Mouse (Mus musculus) erythroblast, embryonic 14.5 days (primary cell): ENCODE results near the gene Nfix. TPM values are rescaled to one million over a fixed set of nuclear protein-coding genes. Genes with fewer than 3 reads are reported as not detected.

Experiments used
- H3K27me3 ChIP-seq: 2 replicates; pipeline ENCODE4 v1.6.1; 2012; ENCODE audit warnings: inconsistent platforms; ENCODE audit not compliant: control insufficient read depth
- H3K36me3 ChIP-seq: 2 replicates; pipeline ENCODE4 v1.6.1; 2012; ENCODE audit warnings: mild to moderate bottlenecking, inconsistent platforms; ENCODE audit not compliant: control insufficient read depth
- H3K4me1 ChIP-seq: 2 replicates; pipeline ENCODE4 v1.6.1; 2012; ENCODE audit warnings: inconsistent platforms; ENCODE audit not compliant: control insufficient read depth
- H3K4me3 ChIP-seq: replicated peaks from 2 replicates; pipeline ENCODE3; 2012; ENCODE audit warnings: moderate library complexity, mild to moderate bottlenecking, inconsistent platforms
- H3K9me3 ChIP-seq: 2 replicates; pipeline ENCODE4 v1.6.1; 2012; ENCODE audit warnings: low read length, inconsistent platforms, mixed read lengths; ENCODE audit not compliant: control insufficient read depth
- GATA1 ChIP-seq: IDR thresholded peaks from 2 replicates; pipeline ENCODE4 v1.6.1; 2012; ENCODE audit warnings: low read length, inconsistent platforms, mixed read lengths
- TAL1 ChIP-seq: IDR thresholded peaks from 3 replicates; pipeline ENCODE4 v1.6.1; 2012; ENCODE audit warnings: low read length, inconsistent platforms, mixed read lengths
- polyA plus RNA-seq: library from polyadenylated mRNA; stranded (reverse); fragments of >175 nt; gene quantifications from 2 replicates; pipeline ENCODE4 v1.2.3, GENCODE M21; 2012

The Nfix gene
- polyA plus RNA-seq, 1 experiment, result 1.9 TPM

DNA sequence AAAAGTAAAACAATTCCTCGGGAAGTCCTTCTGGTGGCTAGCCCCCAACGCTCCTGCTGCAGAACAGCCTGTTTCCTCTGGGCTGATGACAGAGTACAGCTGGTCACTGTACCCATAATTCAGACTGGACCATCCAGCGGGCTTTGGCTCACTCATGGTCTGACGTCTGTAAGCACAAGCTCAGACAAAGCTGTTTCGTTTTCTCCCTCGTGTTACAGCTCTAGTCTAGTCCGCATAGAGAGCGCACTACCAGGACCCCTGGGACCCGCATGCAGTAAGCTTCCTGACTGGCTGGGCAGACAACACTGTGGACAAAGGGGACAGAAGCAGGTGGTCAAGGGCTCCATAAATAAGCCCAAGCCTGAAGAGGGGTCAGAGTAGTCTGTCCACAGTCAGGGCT lies 33.7 kb downstream of the Nfix start:
- Histone ChIP-seq H3K9me3 (no peaks in the 10 kb centered on the region), H3K36me3 (no peaks in the 10 kb centered on the region; the same call in 1 of the 2 replicates), H3K4me1 (no peaks in the 10 kb centered on the region), H3K4me3 (no peak overlapping the region), H3K27me3 (peaks cover 13% of the 10 kb centered on the region)
- TF ChIP-seq TAL1, result no peak
- no peak for TF ChIP-seq GATA1

DNA sequence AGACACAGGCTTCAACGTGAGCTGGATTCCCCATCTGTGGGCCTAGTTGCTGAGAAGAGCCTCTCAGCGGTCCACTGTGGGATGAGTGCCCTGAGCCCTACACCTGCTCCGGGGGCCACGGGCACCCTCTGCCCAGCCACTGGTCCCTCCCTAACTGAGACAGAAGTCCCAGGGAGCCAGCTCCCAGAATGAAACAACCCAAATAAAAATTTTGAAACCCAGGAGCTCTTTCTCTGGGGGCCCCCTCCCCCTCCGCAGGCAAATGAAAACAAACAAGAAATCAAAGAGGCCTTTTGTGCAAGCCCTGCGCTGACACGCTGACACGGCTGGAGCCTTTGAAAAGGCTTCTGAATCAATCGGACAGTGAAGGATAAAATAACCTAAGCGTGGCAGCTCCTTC lies 34.5 kb downstream of the Nfix start:
- no peak overlapping the region for H3K4me3 ChIP-seq
- H3K4me1 ChIP-seq, result no peaks in the 10 kb centered on the region
- H3K27me3 ChIP-seq, result peaks cover 5% of the 10 kb centered on the region
- H3K36me3 ChIP-seq, result no peaks in the 10 kb centered on the region; the same call in 1 of the 2 replicates
- H3K9me3 ChIP-seq, result no peaks in the 10 kb centered on the region
- TF ChIP-seq GATA1 (no peak), TAL1 (no peak)

DNA sequence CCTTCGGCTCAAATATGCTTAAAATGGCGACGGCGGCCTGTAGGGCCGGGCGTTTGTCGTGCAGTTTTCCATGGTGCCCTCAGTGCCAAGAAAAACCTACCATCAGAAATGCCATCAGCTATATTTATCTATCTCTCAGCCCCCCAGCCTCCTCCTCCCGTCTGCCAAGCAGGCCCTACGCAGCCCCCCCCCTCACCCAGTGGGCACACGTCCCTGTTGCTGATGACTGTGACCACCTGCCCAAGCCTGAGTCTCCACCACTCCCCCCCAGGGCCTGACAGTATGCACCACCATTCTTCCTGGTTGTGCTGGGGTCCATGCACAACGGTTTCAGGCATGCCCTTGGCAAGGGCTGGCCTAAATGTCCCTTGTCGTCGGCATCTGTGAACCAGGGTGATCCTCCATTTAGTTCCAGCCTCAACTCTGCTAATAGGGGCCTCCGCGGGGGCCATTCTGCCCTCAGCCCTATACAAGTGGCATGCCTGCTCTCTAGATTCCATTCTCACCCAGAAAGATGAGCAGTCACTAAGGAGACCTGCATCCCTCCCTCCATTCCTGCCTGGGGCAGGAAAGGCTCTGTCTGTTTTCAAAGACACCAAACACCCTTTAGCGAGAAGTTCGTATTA lies 35.2 kb downstream of the Nfix start:
- no peak for TF ChIP-seq TAL1
- TF ChIP-seq GATA1, result no peak
- Histone ChIP-seq H3K36me3 (no peaks in the 10 kb centered on the region; the same call in 1 of the 2 replicates), H3K4me3 (no peak overlapping the region), H3K27me3 (peaks cover 5% of the 10 kb centered on the region), H3K4me1 (no peaks in the 10 kb centered on the region), H3K9me3 (no peaks in the 10 kb centered on the region)

DNA sequence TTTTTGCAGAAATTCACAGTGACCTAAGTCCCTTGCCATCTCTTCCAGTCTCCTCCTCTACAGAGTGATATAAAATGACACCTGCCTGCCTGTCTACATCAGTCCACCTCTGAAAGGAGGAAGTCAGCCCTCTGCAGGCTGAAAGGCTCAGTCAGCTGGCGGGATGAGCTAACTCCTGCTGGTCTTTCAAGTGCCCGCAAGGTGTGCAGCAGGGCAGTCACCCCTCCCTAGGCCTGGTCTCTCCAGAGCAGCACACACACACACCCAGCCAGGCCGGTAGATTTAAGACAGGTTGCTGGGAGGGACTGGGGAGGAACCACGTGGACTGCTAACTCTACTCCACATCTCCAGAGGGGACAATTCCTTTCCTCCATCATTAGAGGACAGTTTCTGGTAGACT lies 36.0 kb downstream of the Nfix start:
- H3K4me1 ChIP-seq, result peaks cover 2% of the 10 kb centered on the region; the same call in 1 of the 2 replicates
- TF ChIP-seq GATA1, result no peak
- no peak for TF ChIP-seq TAL1
- H3K36me3 ChIP-seq, result no peaks in the 10 kb centered on the region; the same call in 1 of the 2 replicates
- no peaks in the 10 kb centered on the region for H3K9me3 ChIP-seq
- no peak overlapping the region for H3K4me3 ChIP-seq
- H3K27me3 ChIP-seq, result peaks cover 3% of the 10 kb centered on the region; the same call in 1 of the 2 replicates

DNA sequence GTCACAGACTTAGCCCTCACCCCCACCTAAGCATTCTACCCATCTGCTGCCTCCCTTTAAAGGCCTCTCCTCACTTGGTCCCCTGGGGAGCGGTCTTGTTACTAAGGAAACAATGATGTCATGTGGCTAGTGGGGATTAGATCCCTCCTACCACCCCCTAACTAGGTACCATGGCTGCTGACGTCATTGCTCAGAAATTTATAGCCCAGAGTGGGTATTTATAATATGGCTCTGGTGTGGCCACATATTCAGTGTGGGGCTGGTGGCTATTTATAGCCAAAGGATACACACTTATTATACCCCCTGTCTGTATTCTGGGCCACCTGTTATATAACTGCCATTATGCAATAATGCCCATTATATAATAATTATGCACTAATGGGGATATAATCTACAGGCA lies 39.2 kb downstream of the Nfix start:
- H3K4me3 ChIP-seq, result no peak overlapping the region
- H3K27me3 ChIP-seq, result peaks cover 3% of the 10 kb centered on the region; the same call in 1 of the 2 replicates
- no peaks in the 10 kb centered on the region for H3K9me3 ChIP-seq
- TF ChIP-seq GATA1, result no peak
- no peak for TF ChIP-seq TAL1
- H3K4me1 ChIP-seq, result peaks cover 3% of the 10 kb centered on the region; the same call in 1 of the 2 replicates
- no peaks in the 10 kb centered on the region for H3K36me3 ChIP-seq

DNA sequence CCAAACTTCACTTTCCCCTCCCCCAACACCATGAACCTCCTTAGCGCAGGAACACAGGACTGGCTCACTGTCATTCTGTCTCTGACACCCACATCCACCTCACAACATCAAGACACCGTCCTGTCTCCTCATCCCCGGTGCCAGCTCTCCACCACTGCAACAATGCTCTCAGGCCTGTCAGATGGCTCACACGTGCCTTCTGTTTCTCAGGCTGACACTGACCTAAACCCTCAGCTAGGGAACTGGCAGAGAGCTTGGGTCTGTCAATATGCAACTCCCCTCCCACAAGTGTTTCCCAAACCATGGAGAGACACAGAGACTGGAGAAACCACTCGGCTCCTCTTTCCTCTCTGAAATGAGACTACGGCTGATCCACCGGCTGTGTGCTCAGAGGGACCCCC lies 39.7 kb downstream of the Nfix start:
- Histone ChIP-seq H3K4me3 (no peak overlapping the region), H3K36me3 (no peaks in the 10 kb centered on the region), H3K9me3 (no peaks in the 10 kb centered on the region), H3K27me3 (peaks cover 3% of the 10 kb centered on the region; the same call in 1 of the 2 replicates), H3K4me1 (peaks cover 3% of the 10 kb centered on the region; the same call in 1 of the 2 replicates)
- no peak for TF ChIP-seq GATA1
- TF ChIP-seq TAL1, result no peak

DNA sequence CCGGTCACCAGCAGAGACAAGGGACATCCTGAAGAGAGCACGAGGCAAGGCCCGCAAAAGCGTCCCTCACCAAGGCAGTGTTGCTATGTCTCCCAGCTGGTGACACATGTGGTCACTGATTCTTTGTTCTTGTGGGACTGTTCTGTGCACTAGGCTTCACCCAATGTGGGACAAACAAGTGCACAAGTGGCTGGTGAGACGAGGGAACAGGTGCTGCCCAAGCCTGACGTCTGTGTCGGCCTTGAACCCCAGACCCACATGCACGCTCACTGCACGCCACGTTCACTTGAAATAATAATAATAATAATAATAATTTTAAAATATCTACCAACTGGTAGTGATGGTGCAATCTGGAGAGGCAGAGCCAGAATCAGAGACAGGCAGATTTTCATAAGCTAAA lies 40.4 kb downstream of the Nfix start:
- H3K9me3 ChIP-seq, result no peaks in the 10 kb centered on the region
- TF ChIP-seq TAL1, result no peak
- TF ChIP-seq GATA1, result no peak
- H3K27me3 ChIP-seq, result peaks cover 3% of the 10 kb centered on the region; the same call in 1 of the 2 replicates
- no peak overlapping the region for H3K4me3 ChIP-seq
- H3K4me1 ChIP-seq, result peaks cover 3% of the 10 kb centered on the region; the same call in 1 of the 2 replicates
- no peaks in the 10 kb centered on the region for H3K36me3 ChIP-seq

DNA sequence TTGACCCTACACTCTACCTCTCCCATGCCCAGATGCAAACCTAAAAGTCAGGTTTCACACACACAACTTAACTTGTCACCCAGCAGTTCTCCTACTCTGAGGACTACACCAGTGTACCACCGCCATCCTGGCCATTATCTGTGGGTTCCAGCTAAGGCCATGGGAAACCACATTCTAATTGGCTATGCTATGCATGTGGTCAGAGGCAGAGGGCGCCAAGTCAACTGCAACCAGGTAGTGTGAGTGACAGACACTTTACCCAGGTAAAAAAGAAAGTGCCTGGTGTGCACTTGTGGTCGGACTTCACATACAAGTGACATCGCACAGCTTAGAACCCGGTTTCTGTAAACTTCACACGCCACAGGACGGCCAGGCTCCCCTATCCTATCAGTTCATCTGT lies 41.0 kb downstream of the Nfix start:
- no peak overlapping the region for H3K4me3 ChIP-seq
- TF ChIP-seq TAL1, result no peak
- no peak for TF ChIP-seq GATA1
- H3K36me3 ChIP-seq, result no peaks in the 10 kb centered on the region
- H3K9me3 ChIP-seq, result no peaks in the 10 kb centered on the region
- peaks cover 3% of the 10 kb centered on the region; the same call in 1 of the 2 replicates for H3K4me1 ChIP-seq
- peaks cover 3% of the 10 kb centered on the region; the same call in 1 of the 2 replicates for H3K27me3 ChIP-seq

DNA sequence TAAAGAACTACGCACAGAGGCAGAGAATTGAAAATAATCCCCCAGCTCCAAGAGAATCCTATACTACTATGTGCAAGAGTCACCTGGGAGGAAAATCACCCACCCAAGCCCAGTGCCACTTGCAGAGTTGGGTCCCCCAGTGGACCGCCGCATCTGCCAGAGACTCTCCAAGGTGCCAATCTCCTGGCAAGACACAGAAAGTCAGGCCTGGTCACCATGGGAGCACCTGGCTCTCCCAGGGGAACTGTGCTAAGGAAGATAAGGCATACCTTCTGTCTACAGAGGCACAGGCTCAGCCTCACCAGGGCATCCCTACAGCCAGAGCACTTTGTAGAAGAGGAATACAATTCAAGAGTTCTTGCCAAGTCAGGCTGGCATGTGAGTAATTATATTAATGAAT lies 41.8 kb downstream of the Nfix start:
- Histone ChIP-seq H3K27me3 (peaks cover 3% of the 10 kb centered on the region; the same call in 1 of the 2 replicates), H3K4me3 (no peak overlapping the region), H3K9me3 (no peaks in the 10 kb centered on the region), H3K36me3 (no peaks in the 10 kb centered on the region), H3K4me1 (peaks cover 3% of the 10 kb centered on the region; the same call in 1 of the 2 replicates)
- TF ChIP-seq GATA1, result no peak
- no peak for TF ChIP-seq TAL1
